Mouse (Mus musculus) spleen, adult 2 months (tissue): ENCODE measurements around the gene Ebi3. TPM values are rescaled to one million over a fixed set of nuclear protein-coding genes. Genes with fewer than 3 reads are reported as not detected.
A peak's percentile ranks its signal among the peaks of the same experiment; 100 is the strongest.

Experiments used
- DNase-seq, 2 experiments: peaks; one replicate each; pipeline versions ENCODE4 v3.0.0 to v3.0.0-alpha.2; 2012 to 2021; ENCODE audit warnings: low spot score in 2 of 2, low read depth in 1 of 2
- H3K27ac ChIP-seq: fragments of 200-500 bp; 2 replicates; pipeline ENCODE4 v1.5.1; 2012; ENCODE audit warnings: low read length, inconsistent platforms; ENCODE audit not compliant: insufficient read depth
- H3K27me3 ChIP-seq: fragments of 200-500 bp; 2 replicates; pipeline ENCODE4 v1.6.1; 2012; ENCODE audit warnings: mild to moderate bottlenecking, moderate library complexity, low read length, inconsistent platforms; ENCODE audit not compliant: control insufficient read depth, insufficient read depth
- H3K36me3 ChIP-seq: fragments of 200-500 bp; 2 replicates; pipeline ENCODE4 v1.6.1; 2012; ENCODE audit warnings: mild to moderate bottlenecking, low read length, inconsistent platforms; ENCODE audit not compliant: control insufficient read depth, insufficient read depth
- H3K4me1 ChIP-seq: fragments of 200-500 bp; 2 replicates; pipeline ENCODE4 v1.6.1; 2011; ENCODE audit warnings: inconsistent platforms; ENCODE audit not compliant: control insufficient read depth, insufficient read depth, insufficient read length
- H3K4me3 ChIP-seq: fragments of 200-500 bp; 2 replicates; pipeline ENCODE4 v1.5.1; 2011; ENCODE audit warnings: mild to moderate bottlenecking, inconsistent platforms; ENCODE audit not compliant: insufficient read depth, insufficient read length; ENCODE audit errors: extremely low read depth
- CTCF ChIP-seq: fragments of 200-500 bp; IDR thresholded peaks from 2 replicates; pipeline ENCODE4 v1.5.1; 2011; ENCODE audit warnings: mild to moderate bottlenecking, inconsistent platforms; ENCODE audit not compliant: insufficient read depth, insufficient read length, insufficient replicate concordance; ENCODE audit errors: extremely low read depth
- POLR2A ChIP-seq: fragments of 200-500 bp; IDR thresholded peaks from 2 replicates; pipeline ENCODE4 v1.6.1; 2011; ENCODE audit warnings: low read depth, low read length, inconsistent platforms
- WGBS: fragments of 180-500 bp; shearing (Covaris S2); methylation state at CpG from one replicate; pipeline ENCODE4 v1.1.7; 2018; 5-methylcytosine and 5-hydroxymethylcytosine counted together
- polyA plus RNA-seq: library from polyadenylated mRNA; depleted of rRNA; stranded (reverse); fragments of >200 nt; gene quantifications from 2 replicates; pipeline ENCODE4 v1.2.3, GENCODE M21; 2012; rRNA removed

Ebi3 gene
- polyA plus RNA-seq, 1 experiment, result 36.3 TPM

DNA sequence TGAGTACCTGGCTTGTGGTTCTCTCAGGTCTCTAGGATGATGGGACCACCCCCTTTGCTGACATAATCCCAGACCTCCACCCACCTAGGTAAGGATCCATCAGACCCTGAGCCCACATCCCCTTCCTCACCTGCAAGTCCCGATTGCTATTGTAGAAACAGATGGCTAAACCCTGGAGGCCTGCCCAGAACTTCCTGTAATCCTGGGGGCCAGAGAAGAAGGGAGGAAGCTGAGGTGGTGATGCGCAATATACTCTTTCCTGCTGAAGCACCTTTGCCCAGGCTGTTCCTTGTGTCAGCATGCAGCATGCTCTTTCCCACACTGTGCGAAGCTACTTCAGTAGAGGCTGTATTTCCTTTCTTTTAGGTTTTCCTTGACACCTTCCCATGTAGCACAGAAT is 50.6 kb downstream of the Ebi3 start:
- H3K36me3 ChIP-seq, result no peaks in the 10 kb centered on the region
- H3K4me3 ChIP-seq, result no peak overlapping the region
- H3K27ac ChIP-seq, result no peak overlapping the region
- DNase-seq, result no peak
- no peaks in the 10 kb centered on the region for H3K27me3 ChIP-seq
- WGBS, result 44% methylated on average over 3 of the region's 3 CpGs
- no peaks in the 10 kb centered on the region for H3K4me1 ChIP-seq
- TF ChIP-seq POLR2A (no peak), CTCF (no peak)

DNA sequence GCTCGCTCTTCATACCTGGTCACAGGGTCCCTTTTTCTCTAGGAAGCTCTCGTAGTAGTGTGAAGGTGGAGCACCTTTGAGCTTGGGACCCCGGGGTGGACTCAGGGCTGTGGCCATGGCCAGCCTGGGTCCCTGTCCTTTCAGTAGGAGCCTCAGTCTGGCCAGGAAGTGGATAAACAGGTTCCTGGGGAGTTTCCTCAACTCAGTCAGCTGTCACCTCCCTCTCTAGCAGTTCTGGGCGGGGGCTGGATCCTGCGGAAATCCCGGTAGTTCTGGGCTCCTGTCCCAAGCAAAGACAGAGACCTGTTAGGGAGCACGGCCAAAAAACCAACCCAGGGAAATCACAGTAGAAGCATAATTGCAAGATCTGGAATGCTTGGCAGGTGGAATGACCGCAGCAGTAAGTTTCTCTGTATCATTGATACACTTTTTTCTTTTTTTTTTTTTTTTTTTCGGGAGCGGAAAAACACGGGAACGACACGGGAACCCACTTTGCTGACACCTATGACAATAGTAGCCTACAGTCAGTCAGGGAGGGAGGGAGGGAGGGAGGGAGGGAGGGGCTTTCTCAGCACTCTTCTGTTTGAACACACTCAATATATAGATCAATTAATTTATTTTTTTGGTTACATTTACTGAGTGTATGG is 53.1 kb downstream of the Ebi3 start, which contains the start of the genes Stap2 and Mpnd:
Gene Stap2 (minus strand): TSS at position 170 of the 647 bp plus-strand sequence.
Gene Mpnd (plus strand): TSS at position 297 of the 647 bp plus-strand sequence.
- Histone ChIP-seq H3K4me3 (peak within 1 kb of the TSS; percentile 2; the same call in 1 of the 2 replicates), H3K27ac (no peak within 1 kb of the TSS), H3K4me1 (peaks cover 9% of the 10 kb centered on the region; the same call in 1 of the 2 replicates), H3K36me3 (no peaks in the 10 kb centered on the region), H3K27me3 (no peaks in the 10 kb centered on the region)
- TF ChIP-seq CTCF, result no peak
- no peak for TF ChIP-seq POLR2A
- WGBS, result 50% methylated on average over 12 of the region's 13 CpGs
- peak in 1 of 2 experiments; percentile 69 for DNase-seq

Other genes with a start within 250 kb of the Ebi3 start
- 3.9 and 5.6 TPM in 2 replicates for gene Pot1b, start 240.0 kb upstream of the Ebi3 start, polyA plus RNA-seq
- 14.1 and 14.9 TPM in 2 replicates for gene Adgre4, start 202.7 kb upstream of the Ebi3 start, polyA plus RNA-seq
- 0.18 and 0.33 TPM in 2 replicates for gene Zfp119a, start 73.7 kb upstream of the Ebi3 start, polyA plus RNA-seq
- gene Zfp959, start 60.5 kb upstream of the Ebi3 start, polyA plus RNA-seq, result 0.88 and 0.96 TPM in 2 replicates
- gene Zfp119b, start 3.1 kb upstream of the Ebi3 start, polyA plus RNA-seq, result 0.25 and 0.27 TPM in 2 replicates
- gene Yju2, start 6.5 kb downstream of the Ebi3 start, polyA plus RNA-seq, result 8.2 and 10.5 TPM in 2 replicates
- 1.9 and 2.2 TPM in 2 replicates for gene Shd, start 17.8 kb downstream of the Ebi3 start, polyA plus RNA-seq
- 0.06 and 0.07 TPM in 2 replicates for gene Fsd1, start 33.9 kb downstream of the Ebi3 start, polyA plus RNA-seq
- gene Stap2, start 52.9 kb downstream of the Ebi3 start, polyA plus RNA-seq, result 9.1 and 12.0 TPM in 2 replicates
- 76.7 and 135 TPM in 2 replicates for gene Mpnd, start 53.1 kb downstream of the Ebi3 start, polyA plus RNA-seq
- 72.3 and 80.8 TPM in 2 replicates for gene Sh3gl1, start 84.0 kb downstream of the Ebi3 start, polyA plus RNA-seq
- gene Chaf1a, start 87.8 kb downstream of the Ebi3 start, polyA plus RNA-seq, result 2.8 and 4.3 TPM in 2 replicates
- gene Ubxn6, start 122.4 kb downstream of the Ebi3 start, polyA plus RNA-seq, result 45.3 and 56.4 TPM in 2 replicates
- 42.3 and 52.3 TPM in 2 replicates for gene Hdgfl2, start 127.0 kb downstream of the Ebi3 start, polyA plus RNA-seq
- 2.3 and 3.0 TPM in 2 replicates for gene Plin4, start 157.2 kb downstream of the Ebi3 start, polyA plus RNA-seq
- gene Plin5, start 165.0 kb downstream of the Ebi3 start, polyA plus RNA-seq, result 0.30 and 0.36 TPM in 2 replicates
- 56.0 and 79.2 TPM in 2 replicates for gene Lrg1, start 169.4 kb downstream of the Ebi3 start, polyA plus RNA-seq
- 9.1 and 11.8 TPM in 2 replicates for gene Sema6b, start 187.7 kb downstream of the Ebi3 start, polyA plus RNA-seq
- gene Tnfaip8l1, start 209.8 kb downstream of the Ebi3 start, polyA plus RNA-seq, result 6.6 and 7.3 TPM in 2 replicates
- gene Mydgf, start 231.3 kb downstream of the Ebi3 start, polyA plus RNA-seq, result 27.5 and 36.4 TPM in 2 replicates